Mouse (Mus musculus) gastrocnemius, postnatal 25 days (tissue): ENCODE results near the gene Smim27. TPM values are rescaled to one million over a fixed set of nuclear protein-coding genes. Genes with fewer than 3 reads are reported as not detected.
"Not testable (repeated sequence)": the region's sequence is repeated elsewhere in the genome, so short reads cannot be mapped to it uniquely, and the experiment has no call there.

Source experiments
- DNase-seq: peaks from one replicate; pipeline ENCODE4 v3.0.0; 2022
- total RNA-seq, 2 experiments: library from RNA; stranded (reverse); gene quantifications; 1 replicate in 1 of 2; 2 replicates in 1 of 2; pipeline ENCODE4 v1.2.3; 2021

The Smim27 gene
- total RNA-seq, 2 experiments from 2014 or later: 42.3 to 45.2 TPM

GRCm38 (mm10) chr4:40254385-40255103, 14.8 kb upstream of the Smim27 start:
- DNase-seq: no peak

GRCm38 (mm10) chr4:40264321-40264720, 5.1 kb upstream of the Smim27 start:
- DNase-seq: no peak

- no peak for DNase-seq
Measured at GRCm38 (mm10) chr4:40267681-40268080, 1.7 kb upstream of the Smim27 start.

GRCm38 (mm10) chr4:40268204-40268813, 1.1 kb upstream of the Smim27 start:
- peak; percentile 89 for DNase-seq

- no peak for DNase-seq
Measured at GRCm38 (mm10) chr4:40268835-40269234, 544 bp upstream of the Smim27 start.

GRCm38 (mm10) chr4:40278880-40279275, 9.5 kb downstream of the Smim27 start:
- DNase-seq: peak; percentile 7

- peak; percentile 94 for DNase-seq
Measured at GRCm38 (mm10) chr4:40279276-40279900, 10.0 kb downstream of the Smim27 start, which contains the start of gene Ndufb6. Gene Ndufb6 (minus strand): TSS chr4:40279421.

GRCm38 (mm10) chr4:40285582-40285981, 16.2 kb downstream of the Smim27 start:
- DNase-seq: no peak

- no peak for DNase-seq
Measured at GRCm38 (mm10) chr4:40287415-40287814, 18.0 kb downstream of the Smim27 start.

GRCm38 (mm10) chr4:40289046-40289445, 19.7 kb downstream of the Smim27 start:
- no peak for DNase-seq

- DNase-seq: not testable (repeated sequence)
Measured at GRCm38 (mm10) chr4:40291511-40291910, 22.1 kb downstream of the Smim27 start.

GRCm38 (mm10) chr4:40299169-40299568, 29.8 kb downstream of the Smim27 start:
- DNase-seq: no peak

- peak; percentile 13 for DNase-seq
Measured at GRCm38 (mm10) chr4:40301076-40301789, 31.9 kb downstream of the Smim27 start.

- DNase-seq: no peak
Measured at GRCm38 (mm10) chr4:40302445-40303125, 33.2 kb downstream of the Smim27 start.

- DNase-seq: no peak
Measured at GRCm38 (mm10) chr4:40309682-40310081, 40.3 kb downstream of the Smim27 start.

- no peak for DNase-seq
Measured at GRCm38 (mm10) chr4:40310796-40311383, 41.5 kb downstream of the Smim27 start.

- DNase-seq: no peak
Measured at GRCm38 (mm10) chr4:40312213-40312612, 42.8 kb downstream of the Smim27 start.

- no peak for DNase-seq
Measured at GRCm38 (mm10) chr4:40313026-40313425, 43.6 kb downstream of the Smim27 start.

- DNase-seq: no peak
Measured at GRCm38 (mm10) chr4:40317404-40317803, 48.0 kb downstream of the Smim27 start.
